Mouse (Mus musculus) MEL (cell line): ENCODE measurements at regions not wholly inside any gene's neighbourhood (a gene's known extent, or its start where the extent isn't known, plus 50 kb on each side); places are given as distances from the start of the nearest gene placed in this dataset.

Experiments used
- E2F4 ChIP-seq: IDR thresholded peaks from 2 replicates; pipeline ENCODE4 v1.6.1; 2011; ENCODE audit warnings: low read depth, low read length, improper control_type of control experiment, borderline replicate concordance
- POLR2A ChIP-seq, 2 experiments: IDR thresholded peaks; 2 replicates each; pipeline ENCODE4 v1.6.1; 2011 to 2012; ENCODE audit warnings: low read length in 2 of 2, mild to moderate bottlenecking in 2 of 2, control low read depth in 1 of 2, improper control_type of control experiment in 1 of 2, low read depth in 1 of 2, moderate library complexity in 1 of 2; ENCODE audit not compliant: control insufficient read depth in 1 of 2, insufficient read depth in 1 of 2, poor library complexity in 1 of 2
- POLR2AphosphoS2 ChIP-seq: IDR thresholded peaks from 2 replicates; pipeline ENCODE4 v1.6.1; 2011; ENCODE audit warnings: low read length, improper control_type of control experiment

GRCm38 (mm10) chr12:97929877-97930276 is 329.4 kb downstream of the Galc start:
- TF ChIP-seq E2F4 (no peak), POLR2A (IDR thresholded peaks at IDR 0.05; ENCODE audit: control insufficient read depth in 1 of 2, insufficient read depth in 1 of 2, low read depth in 1 of 2, low read length in 2 of 2, poor library complexity in 1 of 2) (no peak), POLR2AphosphoS2 (no peak)
